Mouse (Mus musculus): Measurements from ENCODE around the gene Echdc2. TPM values are rescaled to one million over a fixed set of nuclear protein-coding genes. Genes with fewer than 3 reads are reported as not detected.
A peak's percentile ranks its signal among the peaks of the same experiment; 100 is the strongest.

The Echdc2 gene
- total RNA-seq, 1 experiment from 2014 or later = 33.1 TPM

- no peak for DNase-seq
Observed at GRCm38 (mm10) chr4:108204629-108205028, 39.4 kb downstream of the Echdc2 start.

- no peak for DNase-seq
Observed at GRCm38 (mm10) chr4:108213023-108213422, 47.8 kb downstream of the Echdc2 start.

- DNase-seq = peak; percentile 15
Observed at GRCm38 (mm10) chr4:108217332-108218179, 52.3 kb downstream of the Echdc2 start, which contains the start of gene Zyg11a. Zyg11a (minus strand) TSS chr4:108218048.

GRCm38 (mm10) chr4:108219019-108219418 lies 53.8 kb downstream of the Echdc2 start:
- DNase-seq = no peak

GRCm38 (mm10) chr4:108222507-108222906 lies 57.3 kb downstream of the Echdc2 start:
- no peak for DNase-seq

- DNase-seq = no peak
Observed at GRCm38 (mm10) chr4:108225341-108225872, 60.2 kb downstream of the Echdc2 start.

Other genes with a start within 250 kb of the Echdc2 start
- 180 TPM in 2 replicates for gene Cpt2, start 241.8 kb upstream of the Echdc2 start, total RNA-seq (2021)
- 0.58 TPM in 1 of 2 replicates, not detected in the other for gene Slc1a7, start 197.1 kb upstream of the Echdc2 start, total RNA-seq (2021)
- gene Podn, start 69.0 kb upstream of the Echdc2 start, total RNA-seq (2021) = 4.1 and 6.6 TPM in 2 replicates
- gene Scp2, start 20.4 kb upstream of the Echdc2 start, total RNA-seq (2021) = 245 and 279 TPM in 2 replicates
- 0.36 TPM in 1 of 2 replicates, not detected in the other for gene Zyg11a, start 52.6 kb downstream of the Echdc2 start, total RNA-seq (2021)
- gene Zyg11b, start 135.7 kb downstream of the Echdc2 start, total RNA-seq (2021) = 44.2 and 54.6 TPM in 2 replicates
- 33.9 and 55.8 TPM in 2 replicates for gene Coa7, start 162.7 kb downstream of the Echdc2 start, total RNA-seq (2021)
- 4.1 and 4.5 TPM in 2 replicates for gene Shisal2a, start 217.9 kb downstream of the Echdc2 start, total RNA-seq (2021)
- gene Gpx7, start 241.5 kb downstream of the Echdc2 start, total RNA-seq (2021) = 7.3 and 8.7 TPM in 2 replicates

Data from adrenal gland, postnatal 25 days (tissue).